Mouse (Mus musculus): ENCODE measurements around the gene Nek8. TPM values are rescaled to one million over a fixed set of nuclear protein-coding genes. Genes with fewer than 3 reads are reported as not detected.

Nek8 gene
- polyA plus RNA-seq, 1 experiment from 2014 or later, result 4.2 TPM

DNA sequence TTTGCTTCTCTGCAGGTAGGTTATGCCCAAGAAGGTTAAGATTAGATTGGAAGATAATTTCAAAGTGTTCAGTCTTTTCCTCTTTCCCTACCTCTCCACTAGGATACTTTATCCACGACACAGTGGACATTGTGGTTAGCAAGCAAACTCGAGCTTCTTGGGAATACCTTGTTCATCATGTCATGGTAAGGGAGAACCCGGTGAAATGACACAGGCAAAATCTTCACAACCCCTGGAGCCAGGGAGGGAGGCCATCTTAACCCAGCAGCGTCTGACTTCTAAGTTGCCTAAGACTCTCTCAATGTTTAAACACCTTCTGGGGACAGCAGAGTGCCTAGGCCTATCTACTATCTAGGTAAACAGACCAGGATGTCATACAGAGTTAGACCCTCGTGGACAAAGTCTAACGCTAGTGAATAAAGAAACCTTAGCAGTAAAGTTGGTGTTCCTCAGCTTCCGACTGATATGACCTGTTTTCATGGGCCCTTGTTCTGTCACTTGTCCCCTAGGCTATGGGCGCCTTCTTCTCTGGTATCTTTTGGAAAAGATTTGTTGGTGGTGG, 3.0 kb upstream of the Nek8 start:
- Histone ChIP-seq H3K4me1 (ENCODE audit: control insufficient read depth, insufficient read depth, low read length) (peaks cover 32% of the 10 kb centered on the region), H3K27me3 (ENCODE audit: control insufficient read depth, insufficient read depth, low read length) (no peaks in the 10 kb centered on the region), H3K27ac (replicated peaks; ENCODE audit: low read depth, low read length) (no peak overlapping the region), H3K4me3 (replicated peaks; ENCODE audit: low read depth, low read length) (peak overlapping the region; percentile 37; the same call in 1 of the 2 replicates), H3K36me3 (ENCODE audit: control insufficient read depth, insufficient read depth, low read length) (peaks cover 36% of the 10 kb centered on the region), H3K9me3 (ENCODE audit: control insufficient read depth, low read length) (no peaks in the 10 kb centered on the region), H3K4me2 (ENCODE audit: low read length) (peak overlapping the region; percentile 70), H3K9ac (replicated peaks; ENCODE audit: low read length) (peak overlapping the region; percentile 51; the same call in 1 of the 2 replicates)
- DNase-seq, result no peak
- 29% methylated on average over 8 of the region's 8 CpGs for WGBS
- no peak for ATAC-seq (ENCODE audit: low FRiP score, low TSS enrichment)

GRCm38 (mm10) chr11:78178859-78179437, 2.5 kb upstream of the Nek8 start:
- H3K4me2 ChIP-seq (ENCODE audit: low read length), result peak overlapping the region; percentile 70
- H3K9me3 ChIP-seq (ENCODE audit: control insufficient read depth, low read length), result no peaks in the 10 kb centered on the region
- H3K9ac ChIP-seq (replicated peaks; ENCODE audit: low read length), result peak overlapping the region; percentile 51
- DNase-seq (peak; percentile 68), ATAC-seq (ENCODE audit: low FRiP score, low TSS enrichment) (peak; percentile 3)
- H3K27me3 ChIP-seq (ENCODE audit: control insufficient read depth, insufficient read depth, low read length), result no peaks in the 10 kb centered on the region
- H3K36me3 ChIP-seq (ENCODE audit: control insufficient read depth, insufficient read depth, low read length), result peaks cover 36% of the 10 kb centered on the region
- 3% methylated on average over 29 of the region's 29 CpGs for WGBS
- H3K27ac ChIP-seq (replicated peaks; ENCODE audit: low read depth, low read length), result peak overlapping the region; percentile 78
- H3K4me3 ChIP-seq (replicated peaks; ENCODE audit: low read depth, low read length), result peak overlapping the region; percentile 37
- peaks cover 31% of the 10 kb centered on the region for H3K4me1 ChIP-seq (ENCODE audit: control insufficient read depth, insufficient read depth, low read length)

- under 1% methylated on average over 70 of the region's 84 CpGs for WGBS
- Histone ChIP-seq H3K4me3 (replicated peaks; ENCODE audit: low read depth, low read length) (peak overlapping the region; percentile 37), H3K27me3 (ENCODE audit: control insufficient read depth, insufficient read depth, low read length) (no peaks in the 10 kb centered on the region), H3K4me2 (ENCODE audit: low read length) (peak overlapping the region; percentile 70), H3K36me3 (ENCODE audit: control insufficient read depth, insufficient read depth, low read length) (peaks cover 36% of the 10 kb centered on the region), H3K27ac (replicated peaks; ENCODE audit: low read depth, low read length) (peak overlapping the region; percentile 78), H3K9ac (replicated peaks; ENCODE audit: low read length) (peak overlapping the region; percentile 51), H3K4me1 (ENCODE audit: control insufficient read depth, insufficient read depth, low read length) (peaks cover 28% of the 10 kb centered on the region), H3K9me3 (ENCODE audit: control insufficient read depth, low read length) (no peaks in the 10 kb centered on the region)
- DNase-seq, result peak; percentile 97
- ATAC-seq (ENCODE audit: low FRiP score, low TSS enrichment), result peak; percentile 85
Observed at GRCm38 (mm10) chr11:78177903-78178858, 1.7 kb upstream of the Nek8 start.

GRCm38 (mm10) chr11:78177437-78177836, 962 bp upstream of the Nek8 start:
- Histone ChIP-seq H3K4me1 (ENCODE audit: control insufficient read depth, insufficient read depth, low read length) (peaks cover 28% of the 10 kb centered on the region), H3K9ac (replicated peaks; ENCODE audit: low read length) (no peak overlapping the region), H3K4me3 (replicated peaks; ENCODE audit: low read depth, low read length) (peak overlapping the region; percentile 37; the same call in 1 of the 2 replicates), H3K27me3 (ENCODE audit: control insufficient read depth, insufficient read depth, low read length) (no peaks in the 10 kb centered on the region), H3K27ac (replicated peaks; ENCODE audit: low read depth, low read length) (no peak overlapping the region), H3K36me3 (ENCODE audit: control insufficient read depth, insufficient read depth, low read length) (peaks cover 36% of the 10 kb centered on the region), H3K4me2 (ENCODE audit: low read length) (peak overlapping the region; percentile 70), H3K9me3 (ENCODE audit: control insufficient read depth, low read length) (no peaks in the 10 kb centered on the region)
- no peak for DNase-seq
- 4% methylated on average over 10 of the region's 10 CpGs for WGBS
- ATAC-seq (ENCODE audit: low FRiP score, low TSS enrichment), result no peak

GRCm38 (mm10) chr11:78176905-78177331, 443 bp upstream of the Nek8 start:
- peaks cover 32% of the 10 kb centered on the region for H3K36me3 ChIP-seq (ENCODE audit: control insufficient read depth, insufficient read depth, low read length)
- 1% methylated on average over 23 of the region's 23 CpGs for WGBS
- DNase-seq, result no peak

GRCm38 (mm10) chr11:78175771-78176401, 589 bp downstream of the Nek8 start:
- WGBS, result 8% methylated on average over 9 of the region's 10 CpGs
- H3K4me1 ChIP-seq (ENCODE audit: control insufficient read depth, insufficient read depth, low read length), result peaks cover 20% of the 10 kb centered on the region
- peak overlapping the region; percentile 38; the same call in 1 of the 2 replicates for H3K9ac ChIP-seq (replicated peaks; ENCODE audit: low read length)
- H3K9me3 ChIP-seq (ENCODE audit: control insufficient read depth, low read length), result no peaks in the 10 kb centered on the region
- no peaks in the 10 kb centered on the region for H3K27me3 ChIP-seq (ENCODE audit: control insufficient read depth, insufficient read depth, low read length)
- peak overlapping the region; percentile 70 for H3K4me2 ChIP-seq (ENCODE audit: low read length)
- 0 out of 2 replicates have a peak overlapping the region, but pooled peaks have one; percentile 50 for H3K27ac ChIP-seq (replicated peaks; ENCODE audit: low read depth, low read length)
- peaks cover 21% of the 10 kb centered on the region for H3K36me3 ChIP-seq (ENCODE audit: control insufficient read depth, insufficient read depth, low read length)
- H3K4me3 ChIP-seq (replicated peaks; ENCODE audit: low read depth, low read length), result peak overlapping the region; percentile 54
- ATAC-seq (ENCODE audit: low FRiP score, low TSS enrichment) (no peak), DNase-seq (no peak)

More at GRCm38 (mm10) chr11:78176905-78177331, 443 bp upstream of the Nek8 start:
- H3K27me3 ChIP-seq (ENCODE audit: control insufficient read depth, insufficient read depth, low read length), result no peaks in the 10 kb centered on the region
- peaks cover 23% of the 10 kb centered on the region for H3K4me1 ChIP-seq (ENCODE audit: control insufficient read depth, insufficient read depth, low read length)
- H3K9ac ChIP-seq (replicated peaks; ENCODE audit: low read length), result no peak overlapping the region; the same call in 1 of the 2 replicates
- peak overlapping the region; percentile 54 for H3K4me3 ChIP-seq (replicated peaks; ENCODE audit: low read depth, low read length)
- no peaks in the 10 kb centered on the region for H3K9me3 ChIP-seq (ENCODE audit: control insufficient read depth, low read length)
- no peak overlapping the region for H3K27ac ChIP-seq (replicated peaks; ENCODE audit: low read depth, low read length)
- H3K4me2 ChIP-seq (ENCODE audit: low read length), result peak overlapping the region; percentile 70
- no peak for ATAC-seq (ENCODE audit: low FRiP score, low TSS enrichment)

GRCm38 (mm10) chr11:78174506-78174905, 2.0 kb downstream of the Nek8 start:
- Histone ChIP-seq H3K27me3 (ENCODE audit: control insufficient read depth, insufficient read depth, low read length) (no peaks in the 10 kb centered on the region), H3K4me1 (ENCODE audit: control insufficient read depth, insufficient read depth, low read length) (peaks cover 20% of the 10 kb centered on the region), H3K36me3 (ENCODE audit: control insufficient read depth, insufficient read depth, low read length) (peaks cover 8% of the 10 kb centered on the region), H3K4me2 (ENCODE audit: low read length) (no peak overlapping the region), H3K4me3 (replicated peaks; ENCODE audit: low read depth, low read length) (no peak overlapping the region), H3K9me3 (ENCODE audit: control insufficient read depth, low read length) (no peaks in the 10 kb centered on the region), H3K27ac (replicated peaks; ENCODE audit: low read depth, low read length) (no peak overlapping the region), H3K9ac (replicated peaks; ENCODE audit: low read length) (no peak overlapping the region)
- 91% methylated on average over 3 of the region's 3 CpGs for WGBS
- DNase-seq (no peak), ATAC-seq (ENCODE audit: low FRiP score, low TSS enrichment) (no peak)

DNA sequence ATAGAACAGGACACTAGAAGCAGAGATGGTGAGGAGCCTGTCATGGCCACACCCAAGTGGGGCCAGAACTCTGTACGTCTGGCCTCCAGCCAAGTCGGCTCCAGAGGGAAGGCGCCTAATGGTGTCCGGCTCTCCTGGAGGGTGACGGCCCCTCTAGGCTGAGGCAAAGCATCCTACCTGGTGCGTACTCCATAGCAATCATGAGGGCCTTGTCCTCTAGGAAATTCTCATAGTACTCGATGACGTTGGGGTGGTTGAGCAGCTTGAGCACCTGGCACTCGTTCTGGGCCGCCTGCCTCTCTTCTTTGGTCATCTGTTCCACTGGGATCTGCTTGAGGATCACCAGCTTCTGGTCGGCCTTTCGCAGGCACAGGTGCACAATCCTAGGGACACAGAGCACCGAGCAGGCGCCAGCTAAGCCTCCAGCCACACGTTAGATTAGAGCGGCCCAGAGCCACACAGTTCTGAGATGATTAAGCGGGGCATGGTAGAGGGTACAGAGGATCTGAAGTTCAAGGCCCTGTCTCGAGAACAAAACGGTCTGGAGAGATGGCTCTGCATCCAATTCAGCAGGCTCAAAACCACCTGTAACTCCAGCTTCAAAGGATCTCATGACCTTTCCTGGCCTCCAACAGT, 3.6 kb downstream of the Nek8 start:
- H3K9me3 ChIP-seq (ENCODE audit: control insufficient read depth, low read length), result no peaks in the 10 kb centered on the region
- H3K4me1 ChIP-seq (ENCODE audit: control insufficient read depth, insufficient read depth, low read length), result peaks cover 11% of the 10 kb centered on the region
- DNase-seq, result no peak
- no peak overlapping the region for H3K9ac ChIP-seq (replicated peaks; ENCODE audit: low read length)
- no peaks in the 10 kb centered on the region for H3K36me3 ChIP-seq (ENCODE audit: control insufficient read depth, insufficient read depth, low read length)
- H3K27me3 ChIP-seq (ENCODE audit: control insufficient read depth, insufficient read depth, low read length), result no peaks in the 10 kb centered on the region
- no peak overlapping the region for H3K4me2 ChIP-seq (ENCODE audit: low read length)
- no peak for ATAC-seq (ENCODE audit: low FRiP score, low TSS enrichment)
- no peak overlapping the region for H3K4me3 ChIP-seq (replicated peaks; ENCODE audit: low read depth, low read length)
- WGBS, result 91% methylated on average over 19 of the region's 19 CpGs
- H3K27ac ChIP-seq (replicated peaks; ENCODE audit: low read depth, low read length), result no peak overlapping the region

All from midbrain, embryonic 14.5 days (tissue).